Mouse (Mus musculus) embryo, embryonic 11.5 days (tissue): ENCODE measurements around the gene Vipr2.

ENCODE experiments used
- DNase-seq: peaks from one replicate; pipeline ENCODE4 v3.0.0-alpha.2; 2012; ENCODE audit warnings: low read depth, low spot score

Vipr2 gene

DNA sequence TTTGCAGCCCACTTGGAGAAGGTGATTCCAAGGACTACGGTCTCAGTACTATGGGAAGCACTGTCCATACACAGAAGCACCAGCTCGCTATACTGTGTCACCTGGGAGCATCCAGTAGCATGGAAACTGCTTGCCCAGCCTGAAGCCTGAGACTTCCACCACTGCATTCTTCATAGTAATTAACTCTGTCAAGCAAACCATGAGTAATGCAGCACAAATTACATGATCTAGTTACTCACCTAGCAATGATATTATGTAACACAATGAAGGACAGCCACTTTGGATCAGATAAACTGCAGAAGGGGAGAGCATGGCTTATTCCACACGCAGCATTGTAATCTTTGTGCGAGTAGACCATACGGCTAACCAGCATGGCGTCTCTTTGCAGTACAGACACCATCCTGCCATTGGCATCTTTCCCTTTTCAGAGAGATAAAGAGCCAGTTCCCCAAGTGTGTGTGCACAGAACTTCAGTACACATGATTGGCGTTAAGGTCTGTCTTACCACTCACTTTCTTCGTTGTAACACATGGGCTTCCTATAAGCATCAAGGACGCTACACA is 75.4 kb downstream of the Vipr2 start:
- DNase-seq: no peak

- no peak for DNase-seq
Measured at GRCm38 (mm10) chr12:116156792-116157532, 79.4 kb downstream of the Vipr2 start.

DNA sequence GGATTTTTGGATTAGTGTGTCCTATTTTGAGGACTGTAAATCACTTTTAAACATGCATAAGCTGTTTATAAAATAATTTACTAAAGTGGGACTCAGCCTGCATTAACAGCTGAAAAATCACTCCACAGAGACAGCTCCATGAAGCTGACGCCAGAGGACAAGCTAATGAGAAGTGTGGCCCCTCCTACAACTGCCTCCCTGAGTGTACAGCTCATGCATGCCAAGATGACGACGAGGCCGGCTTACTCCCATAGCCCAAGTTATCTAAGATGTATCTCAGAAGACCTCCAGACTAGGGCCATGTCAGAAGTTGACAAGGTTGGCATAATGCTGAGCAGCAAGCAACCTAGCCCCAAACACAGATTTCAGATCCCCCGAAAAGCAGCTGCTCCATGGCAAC is 81.7 kb downstream of the Vipr2 start:
- DNase-seq: no peak

DNA sequence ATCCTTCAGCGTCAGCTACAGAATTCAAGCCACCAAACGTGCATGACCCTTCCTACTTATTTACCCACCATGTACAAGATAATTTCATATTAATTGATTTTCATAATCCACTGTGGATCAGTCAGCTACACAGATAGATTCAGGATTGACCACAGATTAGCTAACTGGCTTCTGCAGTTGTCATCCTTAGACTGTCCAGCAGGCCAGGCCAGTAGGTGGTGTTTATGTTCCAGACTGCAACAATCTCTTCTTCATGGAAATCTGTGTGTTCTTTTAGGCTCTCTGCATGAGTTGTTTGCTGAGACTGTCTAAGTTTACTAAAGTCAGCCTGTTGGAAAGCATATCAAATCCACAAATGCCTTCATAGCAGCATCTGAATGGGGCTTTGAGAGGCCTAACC is 82.2 kb downstream of the Vipr2 start:
- no peak for DNase-seq

DNA sequence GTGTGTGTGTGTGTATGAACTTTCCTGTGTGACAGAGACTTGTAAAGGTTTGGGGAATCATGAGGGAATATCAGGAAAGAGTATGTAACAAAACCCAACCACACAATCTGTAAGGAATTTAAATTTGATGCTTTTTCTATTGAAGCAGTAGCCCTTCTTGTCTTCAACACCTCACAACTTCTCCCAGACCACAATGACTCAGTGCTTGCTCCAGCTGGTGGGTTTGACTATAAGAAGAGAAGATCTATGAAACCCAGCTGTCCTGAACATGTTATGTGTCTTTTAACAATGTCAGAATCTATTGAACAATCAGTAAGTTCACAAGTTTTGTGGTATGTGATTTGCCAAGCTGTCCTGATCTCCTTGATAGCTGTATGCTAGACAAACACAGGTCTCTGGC is 87.8 kb downstream of the Vipr2 start:
- no peak for DNase-seq

DNA sequence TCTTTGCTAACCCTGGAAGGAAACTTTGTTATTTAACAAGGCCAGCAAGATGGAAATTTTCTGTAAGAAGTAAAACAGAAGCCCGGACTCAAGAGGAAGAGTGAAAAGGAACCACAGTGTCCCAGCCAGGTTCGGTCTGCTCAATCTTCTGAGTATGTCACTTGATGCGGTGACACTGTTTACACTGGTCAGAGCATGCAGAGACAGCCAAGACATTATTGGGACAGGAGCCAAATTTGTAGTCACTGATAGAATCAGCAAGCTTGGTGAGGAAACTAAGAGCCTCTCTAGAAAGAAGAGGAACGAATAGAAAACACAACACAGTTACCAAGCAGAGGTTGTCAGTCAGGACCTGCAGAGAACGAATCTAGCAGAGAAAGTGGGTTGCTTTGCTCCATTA is 92.1 kb downstream of the Vipr2 start:
- no peak for DNase-seq

DNA sequence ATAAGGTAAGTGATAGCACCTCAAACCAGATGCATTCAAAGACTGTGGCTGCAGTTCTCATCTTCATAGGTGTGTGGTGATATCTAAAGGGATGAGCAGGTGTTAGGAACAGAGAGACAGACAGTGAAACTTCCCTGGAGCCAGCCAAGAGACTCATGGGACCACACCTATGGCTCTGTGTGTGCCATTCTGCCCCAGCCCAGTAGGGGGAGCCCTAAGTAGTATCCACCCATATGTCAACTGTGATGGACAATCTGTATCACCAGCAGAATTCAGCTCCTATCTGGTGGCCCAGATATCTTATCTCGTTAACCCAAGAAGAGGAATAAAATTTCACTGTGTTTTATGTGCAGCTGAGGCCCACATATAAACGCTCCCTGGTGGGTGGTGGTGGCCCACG is 99.4 kb downstream of the Vipr2 start:
- DNase-seq: no peak

DNA sequence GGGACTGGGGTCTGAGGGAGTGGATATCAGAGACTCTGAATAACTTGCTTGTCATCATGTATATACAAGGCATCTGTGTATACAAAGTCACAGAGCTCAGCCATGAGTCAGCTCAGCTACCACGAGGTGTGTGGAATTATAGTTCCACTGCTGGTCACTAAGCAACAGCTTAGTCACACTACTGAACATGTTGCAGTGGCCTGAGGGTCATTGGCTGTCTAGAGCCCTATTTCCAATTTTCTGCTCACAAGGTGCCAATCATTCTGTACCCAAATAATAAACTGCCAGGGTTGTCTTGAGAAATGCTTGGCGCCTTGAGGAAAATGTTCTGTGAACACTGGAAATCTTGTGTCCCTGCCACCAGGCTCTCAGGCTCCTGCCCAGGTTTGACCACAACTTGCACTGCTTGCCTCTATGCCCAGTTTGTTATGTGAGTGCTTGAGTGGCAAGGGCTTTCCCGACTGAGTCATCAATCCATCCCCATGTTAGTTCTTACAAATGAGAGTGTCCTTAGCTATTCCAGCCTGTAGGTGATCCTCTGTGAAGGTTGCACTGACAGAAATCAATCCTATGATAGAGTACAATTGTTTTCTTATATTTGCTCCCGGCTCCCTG is 104.0 kb downstream of the Vipr2 start:
- no peak for DNase-seq

DNA sequence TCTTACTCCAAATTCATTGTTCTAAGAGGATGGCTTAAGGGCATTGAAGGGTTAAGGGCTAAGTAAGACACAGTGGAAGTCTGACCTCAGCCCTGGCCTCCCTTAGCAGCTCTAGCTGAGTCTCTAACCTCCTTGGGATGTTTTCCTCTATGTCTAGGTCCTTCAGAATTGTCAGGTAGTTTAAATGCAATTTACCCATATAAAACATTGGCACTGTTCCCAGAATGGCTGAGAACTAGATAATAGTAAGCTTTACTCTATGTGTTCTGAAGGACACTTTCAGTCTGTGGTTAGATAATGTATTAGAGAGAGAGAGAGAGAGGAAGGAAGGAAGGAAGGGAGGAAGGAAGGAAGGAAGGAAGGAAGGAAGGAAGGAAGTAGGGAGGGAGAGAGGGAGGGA is 104.8 kb downstream of the Vipr2 start:
- no peak for DNase-seq

GRCm38 (mm10) chr12:116183212-116183935 is 105.8 kb downstream of the Vipr2 start:
- no peak for DNase-seq

DNA sequence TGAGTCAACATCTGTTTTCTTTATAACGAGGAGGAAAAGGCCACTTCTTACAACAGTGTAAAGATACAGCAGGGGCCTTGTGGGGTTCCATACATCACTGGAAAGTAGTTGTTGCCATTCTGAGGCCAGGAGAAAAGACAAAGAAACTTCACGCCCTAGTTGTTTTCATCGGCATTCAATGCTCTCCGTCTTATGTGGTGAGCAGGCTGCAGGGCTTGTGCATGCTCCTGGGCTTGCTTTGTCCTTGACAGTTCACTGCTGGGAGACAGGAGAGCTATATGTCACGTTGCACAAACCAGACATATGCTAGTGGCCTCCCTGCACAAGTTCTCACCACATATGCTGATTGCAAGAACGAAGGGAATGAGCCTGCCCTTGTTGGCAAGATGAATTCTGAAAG is 116.4 kb downstream of the Vipr2 start:
- DNase-seq: no peak

GRCm38 (mm10) chr12:116194641-116195040 is 117.1 kb downstream of the Vipr2 start:
- DNase-seq: no peak
